Comparison of ENCODE assay signal across 21 mouse cellular contexts in the genomic region with DNA sequence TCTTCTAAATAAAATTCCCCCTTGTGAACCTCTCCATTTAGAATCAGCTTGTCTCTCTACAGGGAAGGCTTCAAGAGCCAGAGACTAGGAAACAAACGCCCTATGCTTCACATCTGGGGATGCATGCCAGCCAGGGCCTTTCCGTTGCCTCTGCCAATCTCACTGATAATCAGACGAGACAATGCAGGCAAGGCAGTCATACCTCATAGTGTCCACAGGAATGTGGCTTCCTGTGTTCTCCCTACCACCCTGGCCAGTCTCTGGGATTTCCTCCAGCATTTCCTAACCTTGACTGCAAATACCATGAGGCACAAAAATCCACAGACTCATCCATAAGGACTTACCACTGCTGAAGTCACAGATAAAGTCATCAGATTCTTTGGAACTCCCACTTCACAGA.
DNase-seq lines count a peak whose midpoint lies in the region; ATAC-seq and TF ChIP-seq lines count a peak whose summit lies in the region.
"Had no signal": no experiment of that assay in that cellular context is flagged by ENCODE, and none has a peak within 500 bp of the region (broad histone marks: within the 10 kb centered on the region; RNA-seq: fewer than 3 reads in every experiment).

No protein-coding gene starts in this region.

- peak overlapping the region; percentile 33; the same call in 1 of the 2 replicates for H3K27ac ChIP-seq in heart, embryonic 12.5 days (ENCODE audit: poor library complexity, severe bottlenecking)
- no peak overlapping the region for H3K27ac ChIP-seq in lung, postnatal 0 days (ENCODE audit: low read length)
- H3K27ac ChIP-seq: forebrain, embryonic 15.5 days; hindbrain, embryonic 14.5 days; limb, embryonic 13.5 days; liver, embryonic 12.5 days; macrophage; midbrain, embryonic 15.5 days had no signal

- no peak overlapping the region for H3K4me2 ChIP-seq in heart, embryonic 12.5 days
- H3K4me2 ChIP-seq in lung, postnatal 0 days (replicated peaks; ENCODE audit: low read depth, low read length), result no peak overlapping the region
- H3K4me2 ChIP-seq: forebrain, embryonic 15.5 days; hindbrain, embryonic 14.5 days; limb, embryonic 13.5 days; liver, embryonic 12.5 days; midbrain, embryonic 15.5 days had no signal

- TF ChIP-seq EP300 in lung, postnatal 0 days (IDR thresholded peaks at IDR 0.05), result peak; percentile 47

- no peak for ATAC-seq in heart, embryonic 12.5 days (ENCODE audit: insufficient number of reproducible peaks, low FRiP score)
- peak; percentile 58 for ATAC-seq in lung, postnatal 0 days
- no peak for ATAC-seq in activated CD4-positive, CD25-positive, alpha-beta regulatory T cell, adult 4 months
- ATAC-seq: forebrain, embryonic 15.5 days; inflammation-experienced regulatory T-cells, adult 6 months; liver, embryonic 12.5 days; midbrain, embryonic 15.5 days had no signal

- H3K9ac ChIP-seq in heart, embryonic 12.5 days, result no peak overlapping the region
- H3K9ac ChIP-seq in lung, postnatal 0 days (replicated peaks; ENCODE audit: low read depth), result no peak overlapping the region
- H3K9ac ChIP-seq: forebrain, embryonic 15.5 days; hindbrain, embryonic 14.5 days; limb, embryonic 13.5 days; liver, embryonic 12.5 days; midbrain, embryonic 15.5 days had no signal

- TF ChIP-seq CTCF in lung, postnatal 0 days (IDR thresholded peaks at IDR 0.05), result no peak

- no peaks in the 10 kb centered on the region for H3K27me3 ChIP-seq in heart, embryonic 12.5 days (replicated peaks)
- no peaks in the 10 kb centered on the region for H3K27me3 ChIP-seq in lung, postnatal 0 days (replicated peaks; ENCODE audit: insufficient read depth, low read length)
- H3K27me3 ChIP-seq: forebrain, embryonic 15.5 days; limb, embryonic 13.5 days; liver, embryonic 12.5 days; midbrain, embryonic 15.5 days had no signal

- 24% methylated on average over 3 of the region's 3 CpGs for whole genome bisulfite sequencing in heart, embryonic 12.5 days
- 36% methylated on average over 3 of the region's 3 CpGs for WGBS in lung, postnatal 0 days

- H3K4me1 ChIP-seq in heart, embryonic 12.5 days (replicated peaks), result peaks cover 20% of the 10 kb centered on the region
- no peaks in the 10 kb centered on the region; the same call in 1 of the 2 replicates for H3K4me1 ChIP-seq in lung, postnatal 0 days (ENCODE audit: insufficient read depth, low read depth, low read length)
- H3K4me1 ChIP-seq: forebrain, embryonic 15.5 days; limb, embryonic 13.5 days; liver, embryonic 12.5 days; midbrain, embryonic 15.5 days had no signal

- no peak for DNase-seq in heart, postnatal 36 days
- DNase-seq in lung, postnatal 0 days (ENCODE audit: low spot score), result peak; percentile 22
- DNase-seq in lung, postnatal 36 days, result no peak
- peak; percentile 25 for DNase-seq in fibroblast of lung, adult 2 months (ENCODE audit: low read depth)
- DNase-seq in thymus, postnatal 4 days, result no peak
- DNase-seq: adrenal gland, adult 8-10 months; cerebellum, adult 2 months; gastrocnemius, postnatal 10 days; heart, adult 18-20 months; heart, postnatal 10 days; kidney, adult 18-20 months; kidney, postnatal 4 days had no signal

- H3K9me3 ChIP-seq in heart, embryonic 12.5 days (replicated peaks), result no peaks in the 10 kb centered on the region
- H3K9me3 ChIP-seq in lung, postnatal 0 days (ENCODE audit: low read length), result no peaks in the 10 kb centered on the region
- H3K9me3 ChIP-seq: forebrain, embryonic 15.5 days; limb, embryonic 13.5 days; liver, embryonic 12.5 days; midbrain, embryonic 15.5 days had no signal

- intact Hi-C loops in heart, postnatal 36 days (cut with DNase I), result no loop called here

- no peak overlapping the region for H3K4me3 ChIP-seq in heart, embryonic 12.5 days
- no peak overlapping the region for H3K4me3 ChIP-seq in lung, postnatal 0 days (ENCODE audit: low read depth, low read length)
- H3K4me3 ChIP-seq: forebrain, embryonic 15.5 days; limb, embryonic 13.5 days; liver, embryonic 12.5 days; midbrain, embryonic 15.5 days had no signal

- no peaks in the 10 kb centered on the region for H3K36me3 ChIP-seq in heart, embryonic 12.5 days
- no peaks in the 10 kb centered on the region for H3K36me3 ChIP-seq in lung, postnatal 0 days (ENCODE audit: insufficient read depth, low read length)
- H3K36me3 ChIP-seq: forebrain, embryonic 15.5 days; limb, embryonic 13.5 days; liver, embryonic 12.5 days; midbrain, embryonic 15.5 days had no signal

Comparison
In these comparisons a context has a peak if more than half of its experiments do, and no peak if none do; other contexts are left out.
1. DNase-seq: peak in lung, postnatal 0 days (single experiment) and fibroblast of lung, adult 2 months (single experiment); none in heart, postnatal 36 days (0 of 2), lung, postnatal 36 days (single experiment) and thymus, postnatal 4 days (single experiment).